Mouse (Mus musculus) liver, postnatal 0 days (tissue): ENCODE measurements around the gene H2-K1. TPM values are rescaled to one million over a fixed set of nuclear protein-coding genes. Genes with fewer than 3 reads are reported as not detected.
A peak's percentile ranks its signal among the peaks of the same experiment; 100 is the strongest.

ENCODE experiments used
- ATAC-seq: fragments of 200-750 bp; cut with Nextera tagmentation; 2 replicates; pipeline ENCODE4 v1.8.0; 2017; ENCODE audit warnings: mild to moderate bottlenecking, moderate library complexity
- DNase-seq: peaks from one replicate; pipeline ENCODE4 v3.0.0-alpha.2; 2016
- H3K27ac ChIP-seq: fragments of 300-500 bp; sonication (generic); 2 replicates; pipeline ENCODE4 v1.5.1; 2014; ENCODE audit warnings: antibody characterized with exemption, moderate library complexity, mild to moderate bottlenecking, low read depth
- H3K27me3 ChIP-seq: fragments of 300-500 bp; sonication (generic); 2 replicates; pipeline ENCODE4 v1.6.1; 2014; ENCODE audit warnings: low read length, control low read depth, mixed read lengths; ENCODE audit not compliant: insufficient read depth
- H3K36me3 ChIP-seq: fragments of 300-500 bp; sonication (generic); replicated peaks from 2 replicates; pipeline ENCODE4 v1.6.1; 2014; ENCODE audit warnings: mild to moderate bottlenecking, control low read depth, low read length, moderate library complexity, mixed read lengths; ENCODE audit not compliant: insufficient read depth
- H3K4me1 ChIP-seq: fragments of 300-500 bp; sonication (generic); 2 replicates; pipeline ENCODE4 v1.6.1; 2014; ENCODE audit warnings: antibody characterized with exemption, mild to moderate bottlenecking, control low read depth; ENCODE audit not compliant: insufficient read depth
- H3K4me2 ChIP-seq: fragments of 300-500 bp; sonication (generic); 2 replicates; pipeline ENCODE4 v1.6.1; 2014; ENCODE audit warnings: low read depth, mild to moderate bottlenecking, low read length, moderate library complexity, mixed read lengths
- H3K4me3 ChIP-seq: fragments of 300-500 bp; sonication (generic); 2 replicates; pipeline ENCODE4 v1.5.1; 2014; ENCODE audit warnings: low read depth, low read length
- H3K9ac ChIP-seq: fragments of 300-500 bp; sonication (generic); replicated peaks from 2 replicates; pipeline ENCODE4 v1.6.1; 2014; ENCODE audit warnings: mild to moderate bottlenecking, moderate library complexity
- H3K9me3 ChIP-seq: fragments of 300-500 bp; sonication (generic); 2 replicates; pipeline ENCODE4 v1.6.1; 2016; ENCODE audit warnings: mild to moderate bottlenecking, control low read depth, low read length, mixed read lengths
- CTCF ChIP-seq: sonication (generic); IDR thresholded peaks from 2 replicates; pipeline ENCODE4 v1.5.1; 2016; ENCODE audit warnings: antibody characterized with exemption, low read depth
- EP300 ChIP-seq: IDR thresholded peaks from 2 replicates; pipeline ENCODE4 v1.6.1; 2016; ENCODE audit warnings: antibody characterized with exemption, low read depth, mild to moderate bottlenecking
- WGBS: fragments of 180-500 bp; shearing (Covaris S2); extraction: QIAGEN DNeasy Blood & Tissue Kit; methylation state at CpG from one replicate; pipeline ENCODE4 v1.1.7; 2014; ENCODE audit not compliant: insufficient replicate concordance; 5-methylcytosine and 5-hydroxymethylcytosine counted together
- polyA plus RNA-seq: library from polyadenylated mRNA; unstranded; fragments of >200 nt; fragmentation: Nextera tagmentation; extraction: Ambion mirVana; gene quantifications from 2 replicates; pipeline ENCODE4 v1.2.1, GENCODE M21; 2015

The H2-K1 gene
- polyA plus RNA-seq, 1 experiment from 2014 or later = 288 TPM

- Histone ChIP-seq H3K9ac (no peak overlapping the region), H3K27me3 (peaks cover 12% of the 10 kb centered on the region; the same call in 1 of the 2 replicates), H3K4me3 (no peak overlapping the region), H3K36me3 (peaks cover 34% of the 10 kb centered on the region), H3K4me2 (peak overlapping the region; percentile 1; the same call in 1 of the 2 replicates), H3K9me3 (no peaks in the 10 kb centered on the region), H3K27ac (no peak overlapping the region), H3K4me1 (peaks cover 10% of the 10 kb centered on the region)
- TF ChIP-seq CTCF (no peak), EP300 (no peak)
- DNase-seq = no peak
- 18% methylated on average over 19 of the region's 21 CpGs for whole genome bisulfite sequencing
- ATAC-seq = no peak
Observed at GRCm38 (mm10) chr17:34038440-34038839, 38.3 kb upstream of the H2-K1 start.

GRCm38 (mm10) chr17:34037241-34037640 is 37.1 kb upstream of the H2-K1 start:
- H3K27me3 ChIP-seq = peaks cover 12% of the 10 kb centered on the region; the same call in 1 of the 2 replicates
- H3K27ac ChIP-seq = no peak overlapping the region
- DNase-seq (no peak), ATAC-seq (no peak)
- TF ChIP-seq CTCF (no peak), EP300 (no peak)
- H3K36me3 ChIP-seq = peaks cover 34% of the 10 kb centered on the region
- peaks cover 18% of the 10 kb centered on the region for H3K4me1 ChIP-seq
- no peak overlapping the region for H3K9ac ChIP-seq
- no peak overlapping the region for H3K4me3 ChIP-seq
- H3K4me2 ChIP-seq = no peak overlapping the region
- 92% methylated on average over 7 of the region's 7 CpGs for WGBS
- no peaks in the 10 kb centered on the region for H3K9me3 ChIP-seq

- Histone ChIP-seq H3K4me3 (no peak overlapping the region), H3K4me2 (no peak overlapping the region), H3K4me1 (peaks cover 18% of the 10 kb centered on the region), H3K27me3 (peaks cover 12% of the 10 kb centered on the region; the same call in 1 of the 2 replicates), H3K9ac (no peak overlapping the region), H3K27ac (no peak overlapping the region), H3K36me3 (peaks cover 34% of the 10 kb centered on the region), H3K9me3 (no peaks in the 10 kb centered on the region)
- DNase-seq (peak; percentile 77), ATAC-seq (peak; percentile 37)
- TF ChIP-seq CTCF (no peak), EP300 (no peak)
- WGBS = 64% methylated on average over 10 of the region's 10 CpGs
Observed at GRCm38 (mm10) chr17:34036647-34037046, 36.5 kb upstream of the H2-K1 start.

GRCm38 (mm10) chr17:34035517-34035916 is 35.4 kb upstream of the H2-K1 start:
- no peak overlapping the region for H3K4me3 ChIP-seq
- ATAC-seq (no peak), DNase-seq (no peak)
- TF ChIP-seq CTCF (no peak), EP300 (no peak)
- peaks cover 22% of the 10 kb centered on the region for H3K4me1 ChIP-seq
- no peak overlapping the region for H3K9ac ChIP-seq
- H3K4me2 ChIP-seq = no peak overlapping the region
- peaks cover 34% of the 10 kb centered on the region for H3K36me3 ChIP-seq
- H3K27me3 ChIP-seq = peaks cover 4% of the 10 kb centered on the region; the same call in 1 of the 2 replicates
- H3K27ac ChIP-seq = no peak overlapping the region
- 92% methylated on average over 9 of the region's 9 CpGs for WGBS
- H3K9me3 ChIP-seq = no peaks in the 10 kb centered on the region

GRCm38 (mm10) chr17:34034064-34034463 is 33.9 kb upstream of the H2-K1 start:
- Histone ChIP-seq H3K4me2 (no peak overlapping the region), H3K36me3 (peaks cover 44% of the 10 kb centered on the region), H3K9me3 (no peaks in the 10 kb centered on the region), H3K27me3 (no peaks in the 10 kb centered on the region), H3K27ac (peak overlapping the region; percentile 96), H3K4me1 (peaks cover 34% of the 10 kb centered on the region), H3K9ac (no peak overlapping the region), H3K4me3 (no peak overlapping the region)
- 77% methylated on average over 10 of the region's 10 CpGs for WGBS
- TF ChIP-seq EP300 (no peak), CTCF (peak; percentile 82)
- ATAC-seq (no peak), DNase-seq (peak; percentile 81)

DNA sequence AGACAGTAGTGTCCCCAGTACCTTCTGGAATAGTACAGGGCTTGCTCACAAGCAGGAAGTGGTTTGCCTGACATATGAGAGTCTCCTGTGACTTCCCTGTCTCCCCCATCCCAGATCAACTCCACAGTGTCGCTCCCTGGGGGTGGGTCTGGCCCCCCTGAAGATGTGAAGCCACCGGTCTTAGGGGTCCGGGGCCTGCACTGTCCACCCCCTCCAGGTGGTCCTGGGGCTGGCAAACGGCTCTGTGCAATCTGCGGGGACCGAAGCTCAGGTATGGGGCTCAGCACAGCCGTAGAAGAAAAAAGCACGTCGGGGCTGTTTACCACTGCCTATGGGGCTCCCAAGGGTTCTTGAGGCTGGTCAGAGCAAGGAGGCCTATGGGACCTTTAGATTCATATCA is 33.3 kb upstream of the H2-K1 start:
- Histone ChIP-seq H3K9me3 (no peaks in the 10 kb centered on the region), H3K27me3 (no peaks in the 10 kb centered on the region), H3K27ac (peak overlapping the region; percentile 96), H3K4me1 (peaks cover 32% of the 10 kb centered on the region), H3K4me2 (peak overlapping the region; percentile 94), H3K9ac (no peak overlapping the region; the same call in 1 of the 2 replicates), H3K4me3 (peak overlapping the region; percentile 79), H3K36me3 (peaks cover 50% of the 10 kb centered on the region)
- DNase-seq (no peak), ATAC-seq (no peak)
- TF ChIP-seq EP300 = no peak
- WGBS = 72% methylated on average over 9 of the region's 9 CpGs

- TF ChIP-seq CTCF (no peak; the same call in 1 of the 2 replicates), EP300 (no peak)
- peaks cover 50% of the 10 kb centered on the region for H3K36me3 ChIP-seq
- peak overlapping the region; percentile 88 for H3K9ac ChIP-seq
- no peaks in the 10 kb centered on the region for H3K9me3 ChIP-seq
- no peaks in the 10 kb centered on the region for H3K27me3 ChIP-seq
- peak overlapping the region; percentile 94 for H3K4me2 ChIP-seq
- ATAC-seq (no peak), DNase-seq (no peak)
- peak overlapping the region; percentile 96 for H3K27ac ChIP-seq
- WGBS = 21% methylated on average over 9 of the region's 9 CpGs
- peaks cover 35% of the 10 kb centered on the region for H3K4me1 ChIP-seq
- peak overlapping the region; percentile 79 for H3K4me3 ChIP-seq
Observed at GRCm38 (mm10) chr17:34032806-34033205, 32.7 kb upstream of the H2-K1 start.
